Mouse (Mus musculus): Measurements from ENCODE around the gene Frmd5. TPM values are rescaled to one million over a fixed set of nuclear protein-coding genes. Genes with fewer than 3 reads are reported as not detected.

Frmd5 gene
- polyA plus RNA-seq, 1 experiment from 2014 or later: 1.3 TPM

- no peaks in the 10 kb centered on the region for H3K9me3 ChIP-seq (ENCODE audit: control insufficient read depth, low read length)
- 79% methylated on average over 4 of the region's 4 CpGs for WGBS
- peaks cover 3% of the 10 kb centered on the region; the same call in 1 of the 2 replicates for H3K4me1 ChIP-seq (ENCODE audit: control insufficient read depth, insufficient read depth, low read length)
- H3K27me3 ChIP-seq (replicated peaks; ENCODE audit: control insufficient read depth, insufficient read depth, low read length): no peaks in the 10 kb centered on the region
- H3K4me3 ChIP-seq (ENCODE audit: low read length): no peak overlapping the region
- H3K36me3 ChIP-seq (ENCODE audit: control insufficient read depth, insufficient read depth, low read length): no peaks in the 10 kb centered on the region
- H3K27ac ChIP-seq (ENCODE audit: low read length): no peak overlapping the region
- no peak overlapping the region for H3K4me2 ChIP-seq (ENCODE audit: low read depth, low read length)
- H3K9ac ChIP-seq (ENCODE audit: low read depth, low read length): no peak overlapping the region
- ATAC-seq: no peak
Observed at GRCm38 (mm10) chr2:121713567-121713966, 93.3 kb downstream of the Frmd5 start.

DNA sequence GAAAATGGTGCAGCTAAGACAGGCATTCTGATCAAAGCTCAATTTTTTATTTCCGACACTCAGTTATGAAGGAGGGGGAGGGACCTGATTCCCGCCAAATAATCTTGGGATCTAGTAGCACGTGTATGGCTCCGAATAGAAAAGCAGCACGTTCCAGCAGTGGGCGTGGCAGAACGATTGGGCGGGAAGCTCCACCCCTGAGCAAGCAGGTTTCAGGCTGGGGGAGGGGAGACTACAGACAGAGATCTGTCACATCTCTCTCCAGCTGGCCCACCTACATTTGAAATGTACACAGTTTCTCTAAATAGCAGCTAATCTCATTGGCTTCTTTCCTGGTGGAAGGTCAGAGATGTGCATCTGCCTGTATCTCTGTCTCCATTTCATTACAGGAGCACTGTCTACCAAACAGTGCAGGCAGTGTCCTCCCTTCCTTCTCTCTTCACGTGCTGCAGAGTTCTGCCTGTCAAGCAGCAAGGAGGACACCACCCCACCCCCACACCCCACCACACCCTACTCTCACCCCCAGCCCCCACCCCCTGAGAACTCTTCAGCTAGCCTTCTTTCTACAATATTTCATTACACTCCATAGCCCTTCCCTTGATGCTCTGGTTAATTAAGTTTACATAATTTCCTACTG is 95.0 kb downstream of the Frmd5 start:
- peak; percentile 69 for ATAC-seq
- Histone ChIP-seq H3K9ac (ENCODE audit: low read depth, low read length) (no peak overlapping the region), H3K9me3 (ENCODE audit: control insufficient read depth, low read length) (no peaks in the 10 kb centered on the region), H3K4me3 (ENCODE audit: low read length) (no peak overlapping the region), H3K27me3 (replicated peaks; ENCODE audit: control insufficient read depth, insufficient read depth, low read length) (no peaks in the 10 kb centered on the region), H3K27ac (ENCODE audit: low read length) (no peak overlapping the region), H3K4me2 (ENCODE audit: low read depth, low read length) (no peak overlapping the region), H3K36me3 (ENCODE audit: control insufficient read depth, insufficient read depth, low read length) (no peaks in the 10 kb centered on the region), H3K4me1 (ENCODE audit: control insufficient read depth, insufficient read depth, low read length) (peaks cover 3% of the 10 kb centered on the region; the same call in 1 of the 2 replicates)
- WGBS: 18% methylated on average over 9 of the region's 9 CpGs

- H3K9me3 ChIP-seq (ENCODE audit: control insufficient read depth, low read length): no peaks in the 10 kb centered on the region
- H3K4me1 ChIP-seq (ENCODE audit: control insufficient read depth, insufficient read depth, low read length): peaks cover 3% of the 10 kb centered on the region; the same call in 1 of the 2 replicates
- no peak overlapping the region for H3K27ac ChIP-seq (ENCODE audit: low read length)
- H3K27me3 ChIP-seq (replicated peaks; ENCODE audit: control insufficient read depth, insufficient read depth, low read length): no peaks in the 10 kb centered on the region
- H3K9ac ChIP-seq (ENCODE audit: low read depth, low read length): no peak overlapping the region
- 83% methylated on average over 4 of the region's 4 CpGs for WGBS
- no peaks in the 10 kb centered on the region for H3K36me3 ChIP-seq (ENCODE audit: control insufficient read depth, insufficient read depth, low read length)
- no peak overlapping the region for H3K4me3 ChIP-seq (ENCODE audit: low read length)
- ATAC-seq: no peak
- H3K4me2 ChIP-seq (ENCODE audit: low read depth, low read length): no peak overlapping the region
Observed at GRCm38 (mm10) chr2:121709096-121709495, 97.8 kb downstream of the Frmd5 start.

DNA sequence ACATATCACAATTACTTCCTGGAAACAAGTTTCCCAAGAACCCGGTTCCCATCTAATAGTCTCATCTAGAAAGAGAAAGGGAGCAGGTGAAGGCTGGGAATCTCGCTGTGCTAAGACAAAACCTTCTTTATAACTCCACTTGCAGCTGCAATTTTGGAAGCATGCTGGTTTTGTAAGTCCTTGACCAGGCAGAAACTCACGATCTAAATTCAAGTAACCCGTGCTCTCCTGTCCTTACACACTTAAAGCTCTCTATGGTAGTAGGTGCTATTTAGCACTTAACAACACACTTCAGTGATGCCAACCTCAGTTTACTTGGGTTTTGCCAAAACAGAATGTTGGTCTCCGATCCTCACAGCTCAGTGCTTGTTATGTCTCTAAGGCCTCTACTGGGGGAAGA is 99.4 kb downstream of the Frmd5 start:
- no peaks in the 10 kb centered on the region for H3K9me3 ChIP-seq (ENCODE audit: control insufficient read depth, low read length)
- no peak overlapping the region for H3K27ac ChIP-seq (ENCODE audit: low read length)
- H3K9ac ChIP-seq (ENCODE audit: low read depth, low read length): no peak overlapping the region
- H3K36me3 ChIP-seq (ENCODE audit: control insufficient read depth, insufficient read depth, low read length): no peaks in the 10 kb centered on the region
- no peak for ATAC-seq
- no peaks in the 10 kb centered on the region for H3K27me3 ChIP-seq (replicated peaks; ENCODE audit: control insufficient read depth, insufficient read depth, low read length)
- WGBS: 79% methylated on average over 5 of the region's 5 CpGs
- H3K4me3 ChIP-seq (ENCODE audit: low read length): no peak overlapping the region
- peaks cover 3% of the 10 kb centered on the region; the same call in 1 of the 2 replicates for H3K4me1 ChIP-seq (ENCODE audit: control insufficient read depth, insufficient read depth, low read length)
- no peak overlapping the region for H3K4me2 ChIP-seq (ENCODE audit: low read depth, low read length)

GRCm38 (mm10) chr2:121705756-121706155 is 101.1 kb downstream of the Frmd5 start:
- 54% methylated on average over 2 of the region's 2 CpGs for WGBS
- Histone ChIP-seq H3K4me3 (ENCODE audit: low read length) (no peak overlapping the region), H3K36me3 (ENCODE audit: control insufficient read depth, insufficient read depth, low read length) (no peaks in the 10 kb centered on the region), H3K4me1 (ENCODE audit: control insufficient read depth, insufficient read depth, low read length) (no peaks in the 10 kb centered on the region), H3K27ac (ENCODE audit: low read length) (no peak overlapping the region), H3K4me2 (ENCODE audit: low read depth, low read length) (no peak overlapping the region), H3K27me3 (replicated peaks; ENCODE audit: control insufficient read depth, insufficient read depth, low read length) (no peaks in the 10 kb centered on the region), H3K9me3 (ENCODE audit: control insufficient read depth, low read length) (no peaks in the 10 kb centered on the region), H3K9ac (ENCODE audit: low read depth, low read length) (no peak overlapping the region)
- no peak for ATAC-seq

DNA sequence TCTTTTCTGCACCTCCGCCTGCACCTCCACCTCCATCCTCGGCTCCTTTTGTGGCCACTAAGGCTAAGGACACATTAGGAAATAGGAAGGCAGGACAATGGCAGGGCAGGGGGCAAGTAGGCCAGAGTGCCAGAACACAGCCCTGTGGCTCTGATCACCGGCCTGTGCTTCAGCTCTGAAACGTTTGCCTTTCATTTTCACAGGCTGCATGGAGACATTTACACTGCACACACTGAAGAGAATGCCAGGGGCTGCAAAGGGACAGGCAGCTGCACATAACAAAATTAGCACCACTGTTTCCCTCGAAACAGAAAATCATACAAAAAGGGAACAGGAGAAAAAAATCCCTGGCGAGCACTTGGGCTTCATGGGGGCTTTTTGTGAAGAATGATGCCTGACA is 107.6 kb downstream of the Frmd5 start:
- no peaks in the 10 kb centered on the region for H3K4me1 ChIP-seq (ENCODE audit: control insufficient read depth, insufficient read depth, low read length)
- H3K4me3 ChIP-seq (ENCODE audit: low read length): no peak overlapping the region
- no peak overlapping the region for H3K27ac ChIP-seq (ENCODE audit: low read length)
- no peaks in the 10 kb centered on the region for H3K36me3 ChIP-seq (ENCODE audit: control insufficient read depth, insufficient read depth, low read length)
- no peaks in the 10 kb centered on the region for H3K27me3 ChIP-seq (replicated peaks; ENCODE audit: control insufficient read depth, insufficient read depth, low read length)
- no peak for ATAC-seq
- H3K4me2 ChIP-seq (ENCODE audit: low read depth, low read length): no peak overlapping the region
- 55% methylated on average over 6 of the region's 6 CpGs for WGBS
- no peaks in the 10 kb centered on the region for H3K9me3 ChIP-seq (ENCODE audit: control insufficient read depth, low read length)
- no peak overlapping the region for H3K9ac ChIP-seq (ENCODE audit: low read depth, low read length)

- WGBS: 78% methylated on average over 9 of the region's 10 CpGs
- no peaks in the 10 kb centered on the region for H3K9me3 ChIP-seq (ENCODE audit: control insufficient read depth, low read length)
- ATAC-seq: no peak
- H3K27me3 ChIP-seq (replicated peaks; ENCODE audit: control insufficient read depth, insufficient read depth, low read length): no peaks in the 10 kb centered on the region
- no peak overlapping the region for H3K4me2 ChIP-seq (ENCODE audit: low read depth, low read length)
- no peaks in the 10 kb centered on the region for H3K4me1 ChIP-seq (ENCODE audit: control insufficient read depth, insufficient read depth, low read length)
- no peak overlapping the region for H3K9ac ChIP-seq (ENCODE audit: low read depth, low read length)
- H3K36me3 ChIP-seq (ENCODE audit: control insufficient read depth, insufficient read depth, low read length): no peaks in the 10 kb centered on the region
- H3K4me3 ChIP-seq (ENCODE audit: low read length): no peak overlapping the region
- H3K27ac ChIP-seq (ENCODE audit: low read length): no peak overlapping the region
Observed at GRCm38 (mm10) chr2:121695436-121695835, 111.5 kb downstream of the Frmd5 start.

DNA sequence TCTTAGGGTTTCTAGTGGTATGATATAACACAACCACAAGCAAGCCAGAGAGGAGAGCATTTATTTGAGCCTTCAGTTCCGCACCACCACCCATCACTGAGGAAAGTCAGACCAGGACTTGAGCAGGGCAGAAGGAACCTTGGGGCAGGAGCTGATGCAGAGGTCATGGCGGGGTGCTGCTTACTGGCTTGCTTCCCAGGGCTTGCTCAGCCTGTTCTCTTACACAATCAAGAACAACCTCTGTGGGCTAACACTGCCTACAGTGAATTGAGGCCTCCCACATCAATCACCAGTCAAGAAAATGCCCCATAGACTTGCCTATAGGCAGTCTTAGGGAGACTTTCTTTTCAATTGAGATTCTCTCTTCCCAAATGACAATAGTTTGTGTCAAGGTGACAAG is 118.8 kb downstream of the Frmd5 start:
- Histone ChIP-seq H3K27ac (ENCODE audit: low read length) (no peak overlapping the region), H3K4me1 (ENCODE audit: control insufficient read depth, insufficient read depth, low read length) (no peaks in the 10 kb centered on the region), H3K9ac (ENCODE audit: low read depth, low read length) (no peak overlapping the region), H3K4me3 (ENCODE audit: low read length) (no peak overlapping the region), H3K9me3 (ENCODE audit: control insufficient read depth, low read length) (no peaks in the 10 kb centered on the region), H3K27me3 (replicated peaks; ENCODE audit: control insufficient read depth, insufficient read depth, low read length) (no peaks in the 10 kb centered on the region), H3K36me3 (ENCODE audit: control insufficient read depth, insufficient read depth, low read length) (no peaks in the 10 kb centered on the region), H3K4me2 (ENCODE audit: low read depth, low read length) (no peak overlapping the region)
- WGBS: 76% methylated on average over 2 of the region's 2 CpGs
- no peak for ATAC-seq

DNA sequence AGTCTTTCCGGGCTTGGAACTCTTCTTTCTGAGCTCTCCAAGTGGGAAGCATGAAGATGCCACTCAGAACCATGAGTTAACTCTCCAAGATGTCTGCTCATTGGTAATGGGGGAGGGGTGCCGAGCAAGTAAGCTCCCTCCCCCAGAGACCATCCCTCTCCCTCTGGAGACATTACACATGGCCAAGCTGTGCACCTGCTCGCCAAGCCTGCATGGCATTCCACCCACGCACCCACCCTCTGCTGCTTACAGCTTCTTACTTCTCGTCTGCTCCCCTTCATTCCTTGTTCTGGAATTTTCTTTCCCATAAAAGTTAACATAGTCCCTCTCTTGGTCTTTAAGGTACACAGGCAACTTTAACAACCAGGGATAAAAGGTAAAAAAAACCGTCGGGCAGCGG is 123.3 kb downstream of the Frmd5 start:
- Histone ChIP-seq H3K9ac (ENCODE audit: low read depth, low read length) (no peak overlapping the region), H3K27me3 (replicated peaks; ENCODE audit: control insufficient read depth, insufficient read depth, low read length) (no peaks in the 10 kb centered on the region), H3K9me3 (ENCODE audit: control insufficient read depth, low read length) (no peaks in the 10 kb centered on the region), H3K4me2 (ENCODE audit: low read depth, low read length) (no peak overlapping the region), H3K4me3 (ENCODE audit: low read length) (no peak overlapping the region), H3K27ac (ENCODE audit: low read length) (no peak overlapping the region), H3K36me3 (ENCODE audit: control insufficient read depth, insufficient read depth, low read length) (no peaks in the 10 kb centered on the region), H3K4me1 (ENCODE audit: control insufficient read depth, insufficient read depth, low read length) (no peaks in the 10 kb centered on the region)
- WGBS: 87% methylated on average over 8 of the region's 8 CpGs
- ATAC-seq: no peak

DNA sequence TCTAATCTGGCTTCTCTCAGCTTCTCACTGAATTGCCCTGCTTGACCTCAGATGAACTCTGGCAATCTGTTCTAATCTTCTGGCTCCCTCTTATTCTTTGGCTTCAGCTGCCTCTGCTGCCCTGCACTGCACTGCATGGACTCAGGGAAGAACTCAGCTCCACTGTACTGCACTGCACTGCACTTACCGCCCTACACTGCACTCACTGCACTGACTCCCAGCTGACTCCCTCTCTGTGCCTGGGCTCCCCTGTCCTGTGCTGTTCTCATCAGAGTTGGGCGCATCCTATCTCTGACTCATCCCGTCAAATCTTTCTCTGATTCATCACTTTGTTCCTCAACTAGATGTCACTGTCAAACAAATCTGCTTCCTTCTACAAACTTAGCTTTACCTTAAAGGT is 124.5 kb downstream of the Frmd5 start:
- no peaks in the 10 kb centered on the region for H3K9me3 ChIP-seq (ENCODE audit: control insufficient read depth, low read length)
- H3K9ac ChIP-seq (ENCODE audit: low read depth, low read length): no peak overlapping the region
- no peak overlapping the region for H3K27ac ChIP-seq (ENCODE audit: low read length)
- no peak overlapping the region for H3K4me2 ChIP-seq (ENCODE audit: low read depth, low read length)
- H3K4me1 ChIP-seq (ENCODE audit: control insufficient read depth, insufficient read depth, low read length): no peaks in the 10 kb centered on the region
- WGBS: 86% methylated on average over 3 of the region's 3 CpGs
- no peaks in the 10 kb centered on the region for H3K36me3 ChIP-seq (ENCODE audit: control insufficient read depth, insufficient read depth, low read length)
- H3K4me3 ChIP-seq (ENCODE audit: low read length): no peak overlapping the region
- no peak for ATAC-seq
- H3K27me3 ChIP-seq (replicated peaks; ENCODE audit: control insufficient read depth, insufficient read depth, low read length): no peaks in the 10 kb centered on the region

Data from intestine, embryonic 16.5 days (tissue).